Mouse (Mus musculus) ovary, postnatal 10 days (tissue): ENCODE results near the gene Slfn9.
"Not testable (repeated sequence)": the region's sequence is repeated elsewhere in the genome, so short reads cannot be mapped to it uniquely, and the experiment has no call there.

ENCODE experiments used
- DNase-seq: peaks from one replicate; pipeline ENCODE4 v3.0.0; 2022; ENCODE audit warnings: low spot score

The Slfn9 gene

DNA sequence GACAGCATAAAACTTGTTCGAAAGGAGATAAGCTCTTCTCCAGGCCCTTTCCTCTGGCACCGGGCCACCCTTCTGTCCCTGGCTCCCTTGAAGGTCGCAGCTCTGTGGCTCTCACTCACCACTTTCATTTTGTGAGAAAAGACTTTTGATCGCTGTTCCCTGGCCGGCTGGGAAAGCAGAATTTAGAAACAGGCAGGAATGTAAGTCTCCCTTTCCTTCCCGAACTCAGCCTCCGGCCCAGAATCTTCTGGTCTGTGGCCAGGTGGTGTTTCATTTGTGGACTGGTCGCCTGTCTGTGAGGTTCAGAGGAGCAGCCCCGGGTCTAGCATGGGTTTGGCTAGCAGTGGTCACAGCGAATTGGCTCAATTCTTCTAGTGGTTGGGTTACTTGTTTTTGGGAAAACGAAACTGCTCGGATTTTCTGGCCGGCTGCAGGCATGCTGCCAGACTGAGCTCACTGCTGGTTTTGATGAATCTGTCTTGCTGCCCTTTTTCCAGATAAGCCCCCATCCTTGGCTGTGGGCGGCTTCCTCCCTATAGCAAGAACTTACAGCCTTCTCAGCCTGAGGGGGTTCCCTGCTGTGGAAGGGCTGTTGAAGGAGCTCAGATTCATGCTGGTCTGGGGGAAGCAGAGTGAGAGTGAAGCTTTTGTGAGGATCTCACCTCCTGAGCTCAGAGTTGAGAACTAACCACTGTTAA lies at the start of gene Slfn9:
Slfn9 (minus strand) TSS at position 362 of the 698 bp plus-strand sequence.
- DNase-seq = peak; percentile 27

DNA sequence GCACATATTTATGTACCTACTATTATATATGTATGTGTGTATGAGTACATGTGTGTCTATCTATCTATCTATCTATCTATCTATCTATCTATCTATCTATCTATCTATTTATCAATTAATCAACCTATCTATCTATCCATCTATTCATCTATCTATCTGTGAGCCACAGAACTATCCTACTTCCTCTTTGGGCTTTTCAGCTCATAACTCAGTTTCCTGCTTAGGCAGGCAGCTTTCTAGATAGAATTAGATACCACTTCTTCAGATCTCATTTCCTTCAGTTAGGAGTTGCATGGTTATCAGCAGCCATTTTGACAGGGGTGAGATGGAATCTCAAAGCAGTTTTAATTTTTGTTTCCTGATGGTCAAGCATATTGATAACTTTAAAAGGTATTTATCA lies 49.4 kb upstream of the Slfn9 start:
- DNase-seq = no peak

- no peak for DNase-seq
Measured at GRCm38 (mm10) chr11:83040325-83040724, 48.7 kb upstream of the Slfn9 start.

DNA sequence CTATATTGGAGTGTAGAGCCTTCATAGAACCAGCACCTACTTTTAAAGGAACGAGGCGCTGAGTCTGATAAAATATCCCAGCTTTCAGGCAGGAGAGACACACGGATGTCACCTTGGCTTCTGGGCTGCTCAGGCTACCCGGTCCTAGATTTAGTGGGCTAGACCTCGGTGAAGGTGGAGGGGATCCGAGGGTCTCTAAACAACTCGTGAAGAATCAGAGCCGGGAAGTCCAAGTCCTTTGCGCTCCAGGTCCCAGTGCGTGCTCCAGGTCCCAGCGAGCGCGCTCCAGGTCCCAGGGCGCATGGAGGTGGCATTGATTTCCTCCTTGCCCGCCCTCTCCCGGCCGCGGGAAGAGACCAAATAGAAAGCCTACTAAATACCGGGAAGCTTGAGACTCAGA lies 48.2 kb upstream of the Slfn9 start:
- no peak for DNase-seq

DNA sequence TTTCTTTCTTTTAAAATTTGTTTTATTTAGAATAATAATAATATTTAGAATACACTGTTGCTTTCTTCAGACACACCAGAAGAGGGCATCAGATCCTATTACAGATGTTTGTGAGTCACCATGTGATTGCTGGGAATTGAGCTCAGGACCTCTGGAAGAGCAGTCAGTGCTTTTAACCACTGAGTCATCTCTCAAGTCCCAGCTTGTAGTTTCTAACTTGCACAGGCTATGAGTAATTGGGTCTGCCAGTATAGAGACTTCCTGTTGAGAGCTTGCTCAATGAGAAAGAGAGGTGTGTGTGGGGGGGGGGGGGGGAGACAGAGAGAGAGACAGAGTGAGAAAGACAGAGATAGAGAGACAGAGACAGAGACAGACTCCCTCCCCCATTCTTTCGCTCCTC lies 47.5 kb upstream of the Slfn9 start:
- no peak for DNase-seq

GRCm38 (mm10) chr11:83038686-83039085 lies 47.1 kb upstream of the Slfn9 start:
- DNase-seq = not testable (repeated sequence)

DNA sequence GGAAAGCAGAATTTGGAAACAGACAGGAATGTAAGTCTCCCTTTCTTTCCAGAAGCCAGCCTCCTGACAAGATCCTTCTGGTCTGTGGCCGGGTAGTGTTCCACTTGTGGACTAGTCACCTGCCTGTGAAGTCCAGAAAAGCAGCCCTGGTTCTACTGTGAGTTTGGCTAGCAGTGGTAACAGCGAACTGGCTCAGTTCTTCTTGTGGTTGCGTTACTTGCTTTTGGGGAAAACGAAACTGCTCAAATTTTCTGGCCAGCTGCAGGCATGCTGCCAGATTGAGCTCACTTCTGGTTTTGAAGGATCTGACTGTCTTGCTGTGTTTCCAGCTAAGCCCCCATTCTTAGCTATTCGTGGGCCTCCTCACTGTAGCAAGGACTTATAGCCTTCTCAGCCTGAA lies 29.0 kb upstream of the Slfn9 start, which contains the start of gene Slfn8:
Slfn8 (minus strand) TSS at position 190 of the 400 bp plus-strand sequence.
- no peak for DNase-seq

GRCm38 (mm10) chr11:83019561-83020519 lies 28.2 kb upstream of the Slfn9 start:
- DNase-seq = not testable (repeated sequence)

- no peak for DNase-seq
Measured at GRCm38 (mm10) chr11:83016093-83016492, 24.5 kb upstream of the Slfn9 start.

- no peak for DNase-seq
Measured at GRCm38 (mm10) chr11:83013356-83013755, 21.7 kb upstream of the Slfn9 start.

DNA sequence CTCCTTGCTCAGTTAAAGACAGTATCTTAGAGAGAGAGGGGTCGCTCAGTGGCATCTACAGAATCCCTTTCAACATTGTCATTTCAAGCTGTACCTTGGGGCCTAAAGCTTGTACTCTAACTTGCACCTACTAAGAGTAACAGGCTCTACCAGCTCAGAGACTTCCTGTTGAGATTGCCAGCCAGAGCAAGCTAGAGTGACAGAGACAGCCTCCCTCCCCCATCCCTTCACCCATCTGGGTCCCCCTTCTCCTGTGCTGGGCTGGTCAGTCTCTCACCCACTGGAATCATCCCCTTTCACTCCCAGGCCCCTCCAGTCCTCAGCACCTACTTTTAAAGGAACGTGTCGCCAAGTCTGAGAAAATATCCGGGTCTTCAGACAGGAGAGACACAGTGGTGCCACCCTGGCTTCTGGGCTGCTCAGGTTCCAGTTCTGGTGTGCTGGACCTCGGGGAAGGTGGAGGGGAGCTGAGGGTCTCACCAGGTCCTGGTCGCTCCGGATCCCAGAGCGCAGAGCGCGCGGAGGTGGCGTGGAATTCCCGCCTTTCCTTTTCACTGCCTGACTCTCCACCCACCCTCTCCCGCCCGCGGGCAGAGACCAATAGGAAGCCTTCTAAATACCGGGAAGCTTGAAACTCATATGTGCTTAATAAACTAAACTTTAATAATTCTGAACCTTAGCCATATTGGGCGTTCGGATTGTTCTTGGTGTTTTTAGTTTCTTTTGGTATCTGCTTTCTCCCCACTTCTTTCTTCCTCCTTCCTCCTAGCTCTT lies 831 bp downstream of the Slfn9 start:
- not testable (repeated sequence) for DNase-seq

DNA sequence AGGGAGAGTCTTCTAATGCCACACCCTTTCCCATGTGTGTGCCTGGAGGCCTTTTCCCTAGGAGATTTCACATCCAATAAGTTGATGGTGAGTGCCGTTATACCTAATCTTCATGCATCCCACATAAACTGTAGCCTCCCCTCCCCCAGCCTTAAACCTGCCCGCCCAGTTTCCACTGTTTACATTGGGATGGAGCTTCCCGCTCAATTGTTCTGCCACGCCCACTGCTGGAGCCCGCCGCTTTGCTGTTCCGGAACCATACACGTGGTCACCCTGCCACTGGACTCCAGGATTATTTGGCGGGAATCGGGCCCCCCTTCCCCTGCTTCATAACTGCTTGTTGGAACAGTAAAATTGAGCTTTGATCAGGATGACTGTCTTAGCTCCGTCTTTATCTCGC lies 2.3 kb downstream of the Slfn9 start:
- no peak for DNase-seq

- no peak for DNase-seq
Measured at GRCm38 (mm10) chr11:82987621-82988020, 4.0 kb downstream of the Slfn9 start.

DNA sequence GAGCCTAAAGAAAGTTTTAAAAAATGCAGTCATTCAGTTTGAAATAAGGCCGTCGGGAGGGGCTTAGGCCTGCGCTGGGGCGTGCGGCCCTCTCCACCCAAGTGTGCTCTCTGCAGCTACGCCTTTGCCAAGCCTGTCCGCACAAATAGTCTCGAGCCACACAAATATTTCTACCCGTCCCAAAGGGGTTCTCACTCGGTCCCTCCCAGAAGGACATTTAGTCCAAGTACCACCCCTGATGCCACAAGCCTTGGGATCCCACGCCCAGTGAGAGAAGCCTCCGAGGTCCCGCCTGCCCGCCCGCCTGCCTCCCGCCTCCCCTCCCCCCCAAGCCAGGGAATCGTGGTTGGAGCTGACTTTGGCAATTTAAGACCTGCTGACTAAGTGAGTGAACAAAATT lies 8.4 kb downstream of the Slfn9 start:
- no peak for DNase-seq

- DNase-seq = not testable (repeated sequence)
Measured at GRCm38 (mm10) chr11:82982409-82982808, 9.2 kb downstream of the Slfn9 start.

- DNase-seq = no peak
Measured at GRCm38 (mm10) chr11:82973916-82974315, 17.7 kb downstream of the Slfn9 start.

- DNase-seq = no peak
Measured at GRCm38 (mm10) chr11:82971590-82971974, 20.0 kb downstream of the Slfn9 start.

- no peak for DNase-seq
Measured at GRCm38 (mm10) chr11:82970712-82971589, 20.7 kb downstream of the Slfn9 start.

GRCm38 (mm10) chr11:82962215-82962614 lies 29.4 kb downstream of the Slfn9 start:
- DNase-seq = no peak

DNA sequence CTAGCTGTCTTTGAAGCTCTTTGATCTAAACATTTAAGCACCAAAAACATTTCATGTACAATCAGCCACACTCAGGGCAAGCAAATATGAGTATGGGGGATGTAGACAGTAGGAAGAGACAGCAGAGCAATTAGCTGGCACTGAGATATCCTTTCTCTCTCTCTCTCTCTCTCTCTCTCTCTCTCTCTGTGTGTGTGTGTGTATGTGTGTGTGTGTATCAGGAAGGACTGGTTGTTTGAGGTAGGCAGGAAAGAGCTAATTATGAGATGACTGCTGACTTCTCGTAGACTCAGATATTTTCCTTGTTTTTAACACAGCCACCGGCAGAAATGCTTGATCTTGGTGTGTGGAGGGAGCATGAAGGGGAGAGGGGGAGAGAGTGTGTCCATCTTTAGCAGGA lies 29.9 kb downstream of the Slfn9 start:
- no peak for DNase-seq

DNA sequence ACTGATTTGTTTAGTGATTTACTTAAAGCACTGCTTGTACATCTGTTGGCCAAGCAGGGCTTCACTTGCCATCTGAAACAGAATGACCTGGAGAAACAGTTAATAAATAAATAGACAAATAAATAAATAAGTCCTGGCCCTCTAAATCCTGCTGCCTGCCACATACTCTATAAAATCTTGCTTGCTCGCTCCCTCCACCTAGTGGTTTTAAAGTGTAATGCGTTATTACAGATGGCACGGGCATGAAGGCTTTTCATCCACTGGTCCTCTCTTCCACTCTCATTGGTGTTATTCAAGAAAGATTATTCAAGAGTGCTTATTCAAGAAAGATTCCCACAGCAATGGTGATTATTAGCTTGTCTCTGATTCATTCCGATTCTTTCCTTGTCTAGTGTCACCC lies 32.0 kb downstream of the Slfn9 start:
- DNase-seq = no peak
